Mouse (Mus musculus) spleen, adult 2 months (tissue): Measurements from ENCODE around the gene Slc2a6.

Experiments used
- CTCF ChIP-seq: fragments of 200-500 bp; IDR thresholded peaks from 2 replicates; pipeline ENCODE4 v1.5.1; 2011; ENCODE audit warnings: mild to moderate bottlenecking, inconsistent platforms; ENCODE audit not compliant: insufficient read depth, insufficient read length, insufficient replicate concordance; ENCODE audit errors: extremely low read depth
- POLR2A ChIP-seq: fragments of 200-500 bp; IDR thresholded peaks from 2 replicates; pipeline ENCODE4 v1.6.1; 2011; ENCODE audit warnings: low read depth, low read length, inconsistent platforms

DNA sequence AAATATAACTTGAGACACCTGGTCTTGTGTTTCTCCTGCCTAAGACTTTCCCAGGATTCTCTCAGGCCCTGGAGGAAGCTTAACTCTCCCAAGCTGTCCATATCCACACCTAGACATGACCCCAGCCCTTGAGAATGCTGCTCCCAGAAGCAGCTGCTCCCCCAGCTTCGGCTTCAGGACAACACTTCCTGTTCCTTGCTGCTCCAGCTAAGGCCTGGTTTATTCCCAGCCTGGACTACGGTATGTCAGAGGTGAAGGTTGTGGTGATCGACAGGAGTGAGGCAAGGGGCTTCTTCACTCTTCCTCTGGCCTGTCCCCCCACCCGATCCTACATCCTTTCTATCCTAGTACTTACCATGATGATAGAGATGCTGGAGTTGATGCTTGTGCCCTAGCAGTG lies 45.6 kb upstream of the Slc2a6 start:
- TF ChIP-seq CTCF: no peak
- TF ChIP-seq POLR2A: no peak
